Mouse (Mus musculus): ENCODE results near the gene Ahsa1. TPM values are rescaled to one million over a fixed set of nuclear protein-coding genes. Genes with fewer than 3 reads are reported as not detected.

Ahsa1 gene
- total and polyA plus RNA-seq, 2 experiments from 2014 or later, result 80.7 to 109 TPM

GRCm38 (mm10) chr12:87281766-87282165 is 15.5 kb downstream of the Ahsa1 start:
- TF ChIP-seq EP300 (IDR thresholded peaks at IDR 0.05; ENCODE audit: low read depth) (no peak), CTCF (IDR thresholded peaks at IDR 0.05; ENCODE audit: low read depth) (no peak)
- 0 out of 2 replicates have a peak, but pooled peaks cover 10% of the 10 kb centered on the region for H3K4me1 ChIP-seq (ENCODE audit: control insufficient read depth, insufficient read depth)
- H3K4me2 ChIP-seq (ENCODE audit: low read depth, low read length), result no peak overlapping the region
- H3K9me3 ChIP-seq (replicated peaks; ENCODE audit: control insufficient read depth, low read length), result no peaks in the 10 kb centered on the region
- H3K4me3 ChIP-seq (ENCODE audit: low read depth, low read length), result no peak overlapping the region
- DNase-seq (ENCODE audit: low spot score) (no peak), ATAC-seq (ENCODE audit: insufficient read depth, low read depth) (no peak)
- no peaks in the 10 kb centered on the region for H3K36me3 ChIP-seq (replicated peaks; ENCODE audit: control insufficient read depth, insufficient read depth, low read length)
- 54% methylated on average over 1 of the region's 1 CpGs for WGBS
- H3K27ac ChIP-seq (ENCODE audit: low read depth), result no peak overlapping the region
- H3K9ac ChIP-seq (replicated peaks; ENCODE audit: low read depth, low read length), result no peak overlapping the region
- H3K27me3 ChIP-seq (ENCODE audit: control insufficient read depth, insufficient read depth, low read length), result no peaks in the 10 kb centered on the region

- TF ChIP-seq CTCF (IDR thresholded peaks at IDR 0.05; ENCODE audit: low read depth), result no peak
- no peak for TF ChIP-seq EP300 (IDR thresholded peaks at IDR 0.05; ENCODE audit: low read depth)
- H3K36me3 ChIP-seq (replicated peaks; ENCODE audit: control insufficient read depth, insufficient read depth, low read length), result no peaks in the 10 kb centered on the region
- 0 out of 2 replicates have a peak, but pooled peaks cover 10% of the 10 kb centered on the region for H3K4me1 ChIP-seq (ENCODE audit: control insufficient read depth, insufficient read depth)
- DNase-seq (ENCODE audit: low spot score) (no peak), ATAC-seq (ENCODE audit: insufficient read depth, low read depth) (no peak)
- no peaks in the 10 kb centered on the region for H3K27me3 ChIP-seq (ENCODE audit: control insufficient read depth, insufficient read depth, low read length)
- WGBS, result 91% methylated on average over 4 of the region's 4 CpGs
- H3K27ac ChIP-seq (ENCODE audit: low read depth), result no peak overlapping the region
- H3K4me2 ChIP-seq (ENCODE audit: low read depth, low read length), result no peak overlapping the region
- no peak overlapping the region for H3K4me3 ChIP-seq (ENCODE audit: low read depth, low read length)
- H3K9ac ChIP-seq (replicated peaks; ENCODE audit: low read depth, low read length), result no peak overlapping the region
- H3K9me3 ChIP-seq (replicated peaks; ENCODE audit: control insufficient read depth, low read length), result peaks cover under 1% of the 10 kb centered on the region; the same call in 1 of the 2 replicates
Observed at GRCm38 (mm10) chr12:87282743-87283142, 16.5 kb downstream of the Ahsa1 start.

- no peak for TF ChIP-seq EP300 (IDR thresholded peaks at IDR 0.05; ENCODE audit: low read depth)
- TF ChIP-seq CTCF (IDR thresholded peaks at IDR 0.05; ENCODE audit: low read depth), result no peak
- ATAC-seq (ENCODE audit: insufficient read depth, low read depth), result no peak
- Histone ChIP-seq H3K27ac (ENCODE audit: low read depth) (no peak overlapping the region), H3K9me3 (replicated peaks; ENCODE audit: control insufficient read depth, low read length) (peaks cover 3% of the 10 kb centered on the region; the same call in 1 of the 2 replicates), H3K27me3 (ENCODE audit: control insufficient read depth, insufficient read depth, low read length) (no peaks in the 10 kb centered on the region), H3K36me3 (replicated peaks; ENCODE audit: control insufficient read depth, insufficient read depth, low read length) (no peaks in the 10 kb centered on the region), H3K9ac (replicated peaks; ENCODE audit: low read depth, low read length) (no peak overlapping the region), H3K4me3 (ENCODE audit: low read depth, low read length) (no peak overlapping the region), H3K4me2 (ENCODE audit: low read depth, low read length) (no peak overlapping the region), H3K4me1 (ENCODE audit: control insufficient read depth, insufficient read depth) (0 out of 2 replicates have a peak, but pooled peaks cover 6% of the 10 kb centered on the region)
- no peak for DNase-seq (ENCODE audit: low spot score)
- WGBS, result 79% methylated on average over 7 of the region's 7 CpGs
Observed at GRCm38 (mm10) chr12:87283706-87284105, 17.4 kb downstream of the Ahsa1 start.

- Histone ChIP-seq H3K9ac (replicated peaks; ENCODE audit: low read depth, low read length) (no peak overlapping the region), H3K4me2 (ENCODE audit: low read depth, low read length) (no peak overlapping the region), H3K27ac (ENCODE audit: low read depth) (no peak overlapping the region), H3K27me3 (ENCODE audit: control insufficient read depth, insufficient read depth, low read length) (no peaks in the 10 kb centered on the region), H3K36me3 (replicated peaks; ENCODE audit: control insufficient read depth, insufficient read depth, low read length) (no peaks in the 10 kb centered on the region), H3K4me3 (ENCODE audit: low read depth, low read length) (no peak overlapping the region), H3K9me3 (replicated peaks; ENCODE audit: control insufficient read depth, low read length) (peaks cover 3% of the 10 kb centered on the region; the same call in 1 of the 2 replicates), H3K4me1 (ENCODE audit: control insufficient read depth, insufficient read depth) (0 out of 2 replicates have a peak, but pooled peaks cover under 1% of the 10 kb centered on the region)
- 71% methylated on average over 4 of the region's 4 CpGs for WGBS
- ATAC-seq (ENCODE audit: insufficient read depth, low read depth) (no peak), DNase-seq (ENCODE audit: low spot score) (no peak)
- no peak for TF ChIP-seq CTCF (IDR thresholded peaks at IDR 0.05; ENCODE audit: low read depth)
- TF ChIP-seq EP300 (IDR thresholded peaks at IDR 0.05; ENCODE audit: low read depth), result no peak
Observed at GRCm38 (mm10) chr12:87284268-87284667, 18.0 kb downstream of the Ahsa1 start.

GRCm38 (mm10) chr12:87284726-87285125 is 18.4 kb downstream of the Ahsa1 start:
- H3K4me2 ChIP-seq (ENCODE audit: low read depth, low read length), result no peak overlapping the region
- H3K9me3 ChIP-seq (replicated peaks; ENCODE audit: control insufficient read depth, low read length), result peaks cover 3% of the 10 kb centered on the region; the same call in 1 of the 2 replicates
- ATAC-seq (ENCODE audit: insufficient read depth, low read depth) (no peak), DNase-seq (ENCODE audit: low spot score) (no peak)
- no peaks in the 10 kb centered on the region for H3K36me3 ChIP-seq (replicated peaks; ENCODE audit: control insufficient read depth, insufficient read depth, low read length)
- H3K27me3 ChIP-seq (ENCODE audit: control insufficient read depth, insufficient read depth, low read length), result no peaks in the 10 kb centered on the region
- H3K27ac ChIP-seq (ENCODE audit: low read depth), result no peak overlapping the region
- 87% methylated on average over 5 of the region's 5 CpGs for WGBS
- H3K4me3 ChIP-seq (ENCODE audit: low read depth, low read length), result no peak overlapping the region
- TF ChIP-seq EP300 (IDR thresholded peaks at IDR 0.05; ENCODE audit: low read depth) (no peak), CTCF (IDR thresholded peaks at IDR 0.05; ENCODE audit: low read depth) (no peak)
- no peaks in the 10 kb centered on the region for H3K4me1 ChIP-seq (ENCODE audit: control insufficient read depth, insufficient read depth)
- H3K9ac ChIP-seq (replicated peaks; ENCODE audit: low read depth, low read length), result no peak overlapping the region

- no peaks in the 10 kb centered on the region for H3K36me3 ChIP-seq (replicated peaks; ENCODE audit: control insufficient read depth, insufficient read depth, low read length)
- no peak for DNase-seq (ENCODE audit: low spot score)
Observed at GRCm38 (mm10) chr12:87289100-87289499, 22.8 kb downstream of the Ahsa1 start.

More at GRCm38 (mm10) chr12:87289100-87289499, 22.8 kb downstream of the Ahsa1 start:
- H3K4me2 ChIP-seq (ENCODE audit: low read depth, low read length), result no peak overlapping the region
- no peak for TF ChIP-seq EP300 (IDR thresholded peaks at IDR 0.05; ENCODE audit: low read depth)
- TF ChIP-seq CTCF (IDR thresholded peaks at IDR 0.05; ENCODE audit: low read depth), result no peak
- no peaks in the 10 kb centered on the region for H3K4me1 ChIP-seq (ENCODE audit: control insufficient read depth, insufficient read depth)
- H3K9ac ChIP-seq (replicated peaks; ENCODE audit: low read depth, low read length), result no peak overlapping the region
- H3K4me3 ChIP-seq (ENCODE audit: low read depth, low read length), result no peak overlapping the region
- no peak for ATAC-seq (ENCODE audit: insufficient read depth, low read depth)
- H3K27ac ChIP-seq (ENCODE audit: low read depth), result no peak overlapping the region
- 87% methylated on average over 5 of the region's 5 CpGs for WGBS
- H3K9me3 ChIP-seq (replicated peaks; ENCODE audit: control insufficient read depth, low read length), result peaks cover 3% of the 10 kb centered on the region; the same call in 1 of the 2 replicates
- H3K27me3 ChIP-seq (ENCODE audit: control insufficient read depth, insufficient read depth, low read length), result no peaks in the 10 kb centered on the region
